Mouse (Mus musculus): ENCODE data around the gene Kcnj6. TPM values are rescaled to one million over a fixed set of nuclear protein-coding genes. Genes with fewer than 3 reads are reported as not detected.
A peak's percentile ranks its signal among the peaks of the same experiment; 100 is the strongest.

Gene Kcnj6
- total RNA-seq, 4 experiments from 2014 or later = 1.3 to 2.8 (median 1.9) TPM

GRCm38 (mm10) chr16:94767606-94768005 is 229.9 kb downstream of the Kcnj6 start:
- no peak for DNase-seq

GRCm38 (mm10) chr16:94765129-94765528 is 232.4 kb downstream of the Kcnj6 start:
- no peak for DNase-seq

- no peak for DNase-seq
Observed at GRCm38 (mm10) chr16:94760732-94761131, 236.8 kb downstream of the Kcnj6 start.

- no peak for DNase-seq
Observed at GRCm38 (mm10) chr16:94759761-94760160, 237.7 kb downstream of the Kcnj6 start.

GRCm38 (mm10) chr16:94758606-94759005 is 238.9 kb downstream of the Kcnj6 start:
- no peak for DNase-seq

- no peak for DNase-seq
Observed at GRCm38 (mm10) chr16:94756352-94756751, 241.1 kb downstream of the Kcnj6 start.

- no peak for DNase-seq
Observed at GRCm38 (mm10) chr16:94753453-94753852, 244.0 kb downstream of the Kcnj6 start.

- no peak for DNase-seq
Observed at GRCm38 (mm10) chr16:94752781-94753180, 244.7 kb downstream of the Kcnj6 start.

GRCm38 (mm10) chr16:94745016-94745415 is 252.5 kb downstream of the Kcnj6 start:
- DNase-seq = no peak

- no peak for DNase-seq
Observed at GRCm38 (mm10) chr16:94743853-94744501, 253.5 kb downstream of the Kcnj6 start.

GRCm38 (mm10) chr16:94737359-94737687 is 260.2 kb downstream of the Kcnj6 start:
- DNase-seq = no peak

GRCm38 (mm10) chr16:94736462-94737358 is 260.8 kb downstream of the Kcnj6 start:
- no peak for DNase-seq

- no peak for DNase-seq
Observed at GRCm38 (mm10) chr16:94735472-94735871, 262.0 kb downstream of the Kcnj6 start.

GRCm38 (mm10) chr16:94731027-94731426 is 266.5 kb downstream of the Kcnj6 start:
- no peak for DNase-seq

- no peak for DNase-seq
Observed at GRCm38 (mm10) chr16:94729236-94729635, 268.3 kb downstream of the Kcnj6 start.

- DNase-seq = no peak
Observed at GRCm38 (mm10) chr16:94724747-94725211, 272.7 kb downstream of the Kcnj6 start.

- peak; percentile 88 for DNase-seq
Observed at GRCm38 (mm10) chr16:94724061-94724596, 273.4 kb downstream of the Kcnj6 start.

GRCm38 (mm10) chr16:94722936-94723335 is 274.6 kb downstream of the Kcnj6 start:
- no peak for DNase-seq

- DNase-seq = no peak
Observed at GRCm38 (mm10) chr16:94721549-94722006, 275.9 kb downstream of the Kcnj6 start.

GRCm38 (mm10) chr16:94720476-94721153 is 276.9 kb downstream of the Kcnj6 start:
- DNase-seq = no peak

- DNase-seq = no peak
Observed at GRCm38 (mm10) chr16:94719488-94719887, 278.0 kb downstream of the Kcnj6 start.

- no peak for DNase-seq
Observed at GRCm38 (mm10) chr16:94718919-94719318, 278.6 kb downstream of the Kcnj6 start.

- no peak for DNase-seq
Observed at GRCm38 (mm10) chr16:94717051-94717450, 280.4 kb downstream of the Kcnj6 start.
